Mouse (Mus musculus) bone marrow macrophage, adult 2 months (primary cell): ENCODE data around the gene Acvr2b.

Experiments
- CTCF ChIP-seq: IDR thresholded peaks from 2 replicates; pipeline ENCODE4 v1.5.1; 2012; ENCODE audit warnings: low read depth, mild to moderate bottlenecking, low read length, moderate library complexity
- POLR2A ChIP-seq: IDR thresholded peaks from 2 replicates; pipeline ENCODE4 v1.6.1; 2012; ENCODE audit warnings: mild to moderate bottlenecking, low read depth, low read length, borderline replicate concordance

DNA sequence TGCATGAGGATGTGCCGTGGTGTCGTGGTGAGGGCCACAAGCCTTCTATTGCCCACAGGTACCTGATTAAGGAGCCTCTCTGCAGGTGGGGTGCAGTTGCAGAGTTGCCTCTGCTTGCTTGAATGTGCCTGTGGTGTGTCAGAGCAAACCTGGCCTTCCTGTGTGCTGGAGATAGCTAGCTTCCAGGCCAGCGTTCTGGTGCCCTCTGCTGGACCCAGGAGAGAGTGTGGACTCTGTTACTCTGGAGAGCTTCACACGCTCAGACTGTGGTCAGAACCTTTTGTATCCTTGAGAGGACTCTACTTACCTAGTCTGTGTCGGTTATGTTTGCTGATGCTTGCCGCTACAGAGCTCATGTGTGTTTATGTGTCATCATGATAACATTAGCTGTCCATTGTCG lies 28.4 kb downstream of the Acvr2b start:
- TF ChIP-seq POLR2A (no peak), CTCF (peak; percentile 76)
